Mouse (Mus musculus) lung, adult 2 months (tissue): Measurements from ENCODE around the gene Kdr.

Experiments
- CTCF ChIP-seq: fragments of 200-500 bp; IDR thresholded peaks from 2 replicates; pipeline ENCODE4 v1.5.1; 2011; ENCODE audit warnings: mild to moderate bottlenecking, low read length, control low read depth; ENCODE audit not compliant: insufficient read depth
- POLR2A ChIP-seq: fragments of 200-500 bp; IDR thresholded peaks from 2 replicates; pipeline ENCODE4 v1.6.1; 2011; ENCODE audit warnings: low read depth, mild to moderate bottlenecking, control low read depth, low read length, borderline replicate concordance; ENCODE audit errors: extremely low read depth

GRCm38 (mm10) chr5:75921730-75922387 lies 56.4 kb downstream of the Kdr start:
- no peak for TF ChIP-seq POLR2A
- TF ChIP-seq CTCF, result no peak
